24 mouse cellular contexts compared by ENCODE assay signal in the genomic region with DNA sequence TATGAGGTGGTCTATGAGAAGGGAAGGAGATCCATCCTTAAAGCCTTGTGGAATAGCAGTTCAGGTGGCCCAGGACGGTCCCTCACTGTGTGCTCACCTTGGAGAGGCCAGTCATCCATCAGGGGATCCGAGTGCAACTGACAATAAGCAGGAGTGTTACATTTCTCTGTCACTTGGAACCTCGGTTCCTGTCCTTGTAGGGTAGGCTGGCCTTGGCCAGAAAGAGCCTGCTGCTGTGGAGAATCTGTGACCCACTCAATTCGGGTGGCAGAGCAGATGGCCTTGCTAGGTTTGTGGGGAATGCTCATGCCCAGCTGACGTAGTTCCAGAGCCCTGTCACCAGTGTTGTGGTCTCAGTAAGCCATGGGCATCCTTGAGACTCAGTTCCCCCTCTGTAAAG. TPM values are rescaled to one million over a fixed set of nuclear protein-coding genes. Genes with fewer than 3 reads are reported as not detected.
A peak's percentile ranks its signal among the peaks of the same experiment; 100 is the strongest.
DNase-seq lines count a peak whose midpoint lies in the region; ATAC-seq lines count a peak whose summit lies in the region.
"Had no signal": no experiment of that assay in that cellular context is flagged by ENCODE, and none has a peak within 500 bp of the region (broad histone marks: within the 10 kb centered on the region; RNA-seq: fewer than 3 reads in every experiment).

No protein-coding gene starts in this region.

- H3K4me3 ChIP-seq in heart, embryonic 10.5 days, result no peak overlapping the region
- H3K4me3 ChIP-seq in heart, embryonic 15.5 days, result no peak overlapping the region
- H3K4me3 ChIP-seq: embryonic facial prominence, embryonic 13.5 days; forebrain, embryonic 12.5 days; hindbrain, embryonic 12.5 days had no signal

- intact Hi-C loops in heart, postnatal 14 days (cut with DNase I), result no loop called here
- intact Hi-C loops in heart, postnatal 10 days (cut with DNase I), result no loop called here

- no peaks in the 10 kb centered on the region for H3K36me3 ChIP-seq in heart, embryonic 10.5 days
- H3K36me3 ChIP-seq in heart, embryonic 15.5 days, result no peaks in the 10 kb centered on the region
- H3K36me3 ChIP-seq: embryonic facial prominence, embryonic 13.5 days; forebrain, embryonic 12.5 days; hindbrain, embryonic 12.5 days had no signal

- ATAC-seq in heart, embryonic 15.5 days (replicated peaks; ENCODE audit: insufficient number of reproducible peaks, insufficient read depth, low FRiP score, low read depth), result no peak
- ATAC-seq: activated CD4-positive, CD25-positive, alpha-beta regulatory T cell, adult 4 months; forebrain, embryonic 16.5 days; hindbrain, embryonic 16.5 days; inflammation-experienced regulatory T-cells, adult 6 months; Patski had no signal

- no peaks in the 10 kb centered on the region for H3K9me3 ChIP-seq in heart, embryonic 10.5 days
- H3K9me3 ChIP-seq in heart, embryonic 15.5 days (replicated peaks), result no peaks in the 10 kb centered on the region
- H3K9me3 ChIP-seq: embryonic facial prominence, embryonic 13.5 days; forebrain, embryonic 12.5 days; hindbrain, embryonic 12.5 days had no signal

- no peak overlapping the region for H3K9ac ChIP-seq in heart, embryonic 15.5 days
- H3K9ac ChIP-seq: embryonic facial prominence, embryonic 13.5 days; forebrain, embryonic 12.5 days; hindbrain, embryonic 12.5 days had no signal

- DNase-seq in adrenal gland, adult 8-10 months, result peak; percentile 61
- no peak for DNase-seq in adrenal gland, postnatal 4 days (ENCODE audit: low spot score in 2 of 2)
- no peak for DNase-seq in heart, embryonic 10.5 days (ENCODE audit: low spot score)
- no peak for DNase-seq in heart, postnatal 14 days
- DNase-seq in heart, postnatal 10 days, result no peak
- peak; percentile 63 for DNase-seq in adrenal gland, postnatal 14 days
- DNase-seq: cerebellum, adult 11-12 months; cerebellum, adult 9-11 months; cerebellum, postnatal 36 days; gastrocnemius, postnatal 25 days; kidney, adult 11 months; kidney, adult 9 months; kidney, postnatal 36 days had no signal

- H3K27me3 ChIP-seq in heart, embryonic 10.5 days (ENCODE audit: insufficient read depth, poor library complexity, severe bottlenecking), result no peaks in the 10 kb centered on the region
- no peaks in the 10 kb centered on the region for H3K27me3 ChIP-seq in heart, embryonic 15.5 days
- H3K27me3 ChIP-seq: CH12.LX; embryonic facial prominence, embryonic 13.5 days; forebrain, embryonic 12.5 days; hindbrain, embryonic 12.5 days; Patski had no signal

- H3K4me1 ChIP-seq in heart, embryonic 10.5 days, result peaks cover 54% of the 10 kb centered on the region
- H3K4me1 ChIP-seq in heart, embryonic 15.5 days (replicated peaks), result peaks cover 45% of the 10 kb centered on the region
- H3K4me1 ChIP-seq: forebrain, embryonic 12.5 days; hindbrain, embryonic 12.5 days had no signal

- no peak overlapping the region for H3K4me2 ChIP-seq in heart, embryonic 15.5 days
- H3K4me2 ChIP-seq: embryonic facial prominence, embryonic 13.5 days; forebrain, embryonic 12.5 days; hindbrain, embryonic 12.5 days had no signal

- peak overlapping the region; percentile 8; the same call in 1 of the 2 replicates for H3K27ac ChIP-seq in heart, embryonic 10.5 days
- peak overlapping the region; percentile 57 for H3K27ac ChIP-seq in heart, embryonic 15.5 days
- H3K27ac ChIP-seq: embryonic facial prominence, embryonic 13.5 days; forebrain, embryonic 12.5 days; hindbrain, embryonic 12.5 days had no signal

- 52% methylated on average over 5 of the region's 5 CpGs for WGBS in heart, embryonic 10.5 days
- 47% methylated on average over 5 of the region's 5 CpGs for WGBS in heart, embryonic 15.5 days

RNA-seq across cellular contexts. Expression of gene Cish, which starts 13.8 kb away (rescaled TPM):
- 10 to 100 TPM in 1 of 4 experiments, 1 to 10 TPM in 3; 4.1 to 62.8 (median 6.5) TPM for total RNA-seq in adrenal gland, adult 8-10 months (2022)
- 10 to 100 TPM; 17.8 to 22.5 TPM for total RNA-seq in adrenal gland, postnatal 4 days (2021)
- polyA plus RNA-seq in heart, embryonic 10.5 days (2016; fragmentation: Nextera tagmentation; extraction: Ambion mirVana), result 9.4 and 13.2 TPM in 2 replicates
- total RNA-seq in heart, postnatal 14 days (2021), result 100 to 1,000 TPM; 232 TPM
- 31.1 and 36.3 TPM in 2 replicates for polyA plus RNA-seq in heart, embryonic 15.5 days (2015; fragmentation: Nextera tagmentation; extraction: Ambion mirVana)
- 100 to 1,000 TPM; 212 to 269 TPM for total RNA-seq in heart, postnatal 10 days (2021)
- total RNA-seq in adrenal gland, postnatal 14 days (2021), result 20.5 and 63.5 TPM in 2 replicates

RNA-seq across cellular contexts. Expression of gene Mapkapk3, which starts 19.9 kb away (rescaled TPM):
- 10 to 100 TPM; 32.7 to 41.4 (median 34.9) TPM for total RNA-seq in adrenal gland, adult 8-10 months (2022)
- total RNA-seq in adrenal gland, postnatal 4 days (2021), result 10 to 100 TPM; 24.6 to 27.3 TPM
- polyA plus RNA-seq in heart, embryonic 10.5 days (2016; fragmentation: Nextera tagmentation; extraction: Ambion mirVana), result 7.1 and 10.1 TPM in 2 replicates
- 10 to 100 TPM; 29.5 to 31.4 TPM for total RNA-seq in heart, postnatal 14 days (2021)
- 6.9 and 12.9 TPM in 2 replicates for polyA plus RNA-seq in heart, embryonic 15.5 days (2015; fragmentation: Nextera tagmentation; extraction: Ambion mirVana)
- total RNA-seq in heart, postnatal 10 days (2021), result 10 to 100 TPM; 22.1 to 23.3 TPM
- total RNA-seq in adrenal gland, postnatal 14 days (2021), result 34.9 and 42.8 TPM in 2 replicates

RNA-seq across cellular contexts. Expression of gene Hemk1, which starts 28.6 kb away (rescaled TPM):
- total RNA-seq in adrenal gland, adult 8-10 months (2022), result 10 to 100 TPM; 11.6 to 19.6 (median 17.9) TPM
- total RNA-seq in adrenal gland, postnatal 4 days (2021), result 10 to 100 TPM; 19.5 to 23.7 TPM
- polyA plus RNA-seq in heart, embryonic 10.5 days (2016; fragmentation: Nextera tagmentation; extraction: Ambion mirVana), result 13.4 and 14.6 TPM in 2 replicates
- 10 to 100 TPM; 19.7 to 21.2 TPM for total RNA-seq in heart, postnatal 14 days (2021)
- 11.2 and 11.8 TPM in 2 replicates for polyA plus RNA-seq in heart, embryonic 15.5 days (2015; fragmentation: Nextera tagmentation; extraction: Ambion mirVana)
- 10 to 100 TPM; 16.8 to 17.0 TPM for total RNA-seq in heart, postnatal 10 days (2021)
- 23.1 and 23.9 TPM in 2 replicates for total RNA-seq in adrenal gland, postnatal 14 days (2021)

RNA-seq across cellular contexts. Expression of gene 6430571L13Rik, which starts 30.8 kb away (rescaled TPM):
- 1 to 10 TPM; 1.0 to 1.6 (median 1.3) TPM for total RNA-seq in adrenal gland, adult 8-10 months (2022)
- total RNA-seq in adrenal gland, postnatal 4 days (2021), result 1 to 10 TPM; 4.2 to 4.3 TPM
- polyA plus RNA-seq in heart, embryonic 10.5 days (2016; fragmentation: Nextera tagmentation; extraction: Ambion mirVana), result 0.74 and 1.2 TPM in 2 replicates
- total RNA-seq in heart, postnatal 14 days (2021), result 1 to 10 TPM; 7.0 to 7.4 TPM
- polyA plus RNA-seq in heart, embryonic 15.5 days (2015; fragmentation: Nextera tagmentation; extraction: Ambion mirVana), result 0.90 and 1.1 TPM in 2 replicates
- 10 to 100 TPM in 1 of 2 experiments, 1 to 10 TPM in 1; 8.9 to 11.4 TPM for total RNA-seq in heart, postnatal 10 days (2021)
- total RNA-seq in adrenal gland, postnatal 14 days (2021), result 2.3 and 2.8 TPM in 2 replicates
- total RNA-seq: granulocyte monocyte progenitor cell, adult 5-6 weeks had no signal

Comparison
In these comparisons a context has a peak if more than half of its experiments do, and no peak if none do; other contexts are left out.
1. DNase-seq: peak in adrenal gland, adult 8-10 months (single experiment) and adrenal gland, postnatal 14 days (single experiment); none in adrenal gland, postnatal 4 days (0 of 2), heart, embryonic 10.5 days (single experiment), heart, postnatal 14 days (0 of 2) and heart, postnatal 10 days (0 of 2).